In genomic region chr11:95978487-95978886, GRCm38 (mm10) we compare ENCODE assay signal across 29 mouse cellular contexts. TPM values are rescaled to one million over a fixed set of nuclear protein-coding genes. Genes with fewer than 3 reads are reported as not detected.
DNase-seq lines count a peak whose midpoint lies in the region; ATAC-seq and TF ChIP-seq lines count a peak whose summit lies in the region.
"Had no signal": no experiment of that assay in that cellular context is flagged by ENCODE, and none has a peak within 500 bp of the region (broad histone marks: within the 10 kb centered on the region; RNA-seq: fewer than 3 reads in every experiment).

No protein-coding gene starts in this region.

- no peak overlapping the region for H3K4me3 ChIP-seq in hindbrain, postnatal 0 days (ENCODE audit: low read length)
- H3K4me3 ChIP-seq in hindbrain, embryonic 10.5 days, result no peak overlapping the region
- H3K4me3 ChIP-seq in liver, embryonic 14.5 days (ENCODE audit: insufficient read depth in 1 of 2, low read depth in 2 of 2, low read length in 2 of 2), result no peak overlapping the region
- no peak overlapping the region for H3K4me3 ChIP-seq in liver, embryonic 12.5 days
- no peak overlapping the region for H3K4me3 ChIP-seq in CH12.LX (replicated peaks in 1 of 3; ENCODE audit: low read depth in 2 of 3, low read length in 2 of 3, poor library complexity in 1 of 3)
- H3K4me3 ChIP-seq: embryonic facial prominence, embryonic 12.5 days; gastrocnemius, adult 2 months; hindbrain, embryonic 12.5 days; limb, embryonic 10.5 days had no signal

- dilution Hi-C loops in CH12.LX (cut with MboI; ENCODE audit: extremely low pct_ligation_motif_present, extremely low pct_unique_long_range_greater_than_20kb, low sequenced_read_pairs), result no loop called here

- WGBS in hindbrain, postnatal 0 days, result 91% methylated on average over 3 of the region's 3 CpGs
- WGBS in hindbrain, embryonic 10.5 days, result 94% methylated on average over 3 of the region's 3 CpGs
- 78% methylated on average over 3 of the region's 3 CpGs for WGBS in liver, embryonic 14.5 days (ENCODE audit: insufficient replicate concordance)
- 81% methylated on average over 3 of the region's 3 CpGs for WGBS in liver, embryonic 12.5 days (ENCODE audit: insufficient replicate concordance)

- H3K9me3 ChIP-seq in hindbrain, postnatal 0 days (ENCODE audit: low read length), result no peaks in the 10 kb centered on the region
- H3K9me3 ChIP-seq in hindbrain, embryonic 10.5 days, result no peaks in the 10 kb centered on the region
- H3K9me3 ChIP-seq in liver, embryonic 14.5 days (ENCODE audit: control insufficient read depth, low read length), result no peaks in the 10 kb centered on the region
- H3K9me3 ChIP-seq in liver, embryonic 12.5 days (replicated peaks), result no peaks in the 10 kb centered on the region
- peaks cover 2% of the 10 kb centered on the region for H3K9me3 ChIP-seq in CH12.LX (replicated peaks; ENCODE audit: low read length)
- H3K9me3 ChIP-seq: embryonic facial prominence, embryonic 12.5 days; hindbrain, embryonic 12.5 days; limb, embryonic 10.5 days had no signal

- peak; percentile 40 for TF ChIP-seq RAD21 in CH12.LX (IDR thresholded peaks at IDR 0.05; ENCODE audit: low read depth, low read length)

- TF ChIP-seq POLR2A in CH12.LX (IDR thresholded peaks at IDR 0.05; ENCODE audit: low read depth, low read length), result no peak

- DNase-seq in hindbrain, postnatal 0 days (ENCODE audit: low spot score), result no peak
- DNase-seq in hindbrain, embryonic 10.5 days (ENCODE audit: low spot score), result no peak
- DNase-seq in liver, embryonic 14.5 days (ENCODE audit: low read depth in 3 of 3, low spot score in 3 of 3), result no peak
- no peak for DNase-seq in CH12.LX (ENCODE audit: extremely low read depth)
- DNase-seq in adipocyte (ENCODE audit: low spot score), result peak; percentile 16
- no peak for DNase-seq in frontal cortex, postnatal 36 days (ENCODE audit: low spot score in 2 of 2)
- DNase-seq: B cell, adult 2 months; cerebellum, adult 11-12 months; cerebellum, postnatal 10 days; gastrocnemius, adult 2 months; heart, postnatal 14 days; kidney, adult 8-10 months; kidney, postnatal 25 days; liver; thymus, postnatal 25 days had no signal

- no peak for ATAC-seq in hindbrain, postnatal 0 days
- no peak for ATAC-seq in liver, embryonic 14.5 days (ENCODE audit: insufficient read depth)
- no peak for ATAC-seq in liver, embryonic 12.5 days
- ATAC-seq: midbrain, embryonic 16.5 days had no signal

- no peaks in the 10 kb centered on the region for H3K79me2 ChIP-seq in CH12.LX (replicated peaks; ENCODE audit: control insufficient read depth, extremely low read depth, insufficient read depth, poor library complexity, severe bottlenecking)

- H3K27me3 ChIP-seq in hindbrain, postnatal 0 days (ENCODE audit: insufficient read depth, low read length), result no peaks in the 10 kb centered on the region
- no peaks in the 10 kb centered on the region for H3K27me3 ChIP-seq in hindbrain, embryonic 10.5 days (ENCODE audit: insufficient read depth, poor library complexity, severe bottlenecking)
- no peaks in the 10 kb centered on the region for H3K27me3 ChIP-seq in liver, embryonic 14.5 days (ENCODE audit: control insufficient read depth, insufficient read depth, low read length)
- no peaks in the 10 kb centered on the region for H3K27me3 ChIP-seq in liver, embryonic 12.5 days (replicated peaks)
- peaks cover 35% of the 10 kb centered on the region for H3K27me3 ChIP-seq in CH12.LX (replicated peaks)
- H3K27me3 ChIP-seq: embryonic facial prominence, embryonic 12.5 days; hindbrain, embryonic 12.5 days had no signal

- no peak overlapping the region for H3K4me2 ChIP-seq in hindbrain, postnatal 0 days (ENCODE audit: low read depth, low read length)
- no peak overlapping the region for H3K4me2 ChIP-seq in liver, embryonic 14.5 days (ENCODE audit: low read depth)
- H3K4me2 ChIP-seq in liver, embryonic 12.5 days, result no peak overlapping the region
- no peak overlapping the region for H3K4me2 ChIP-seq in CH12.LX (ENCODE audit: insufficient read depth, low read depth, poor library complexity, severe bottlenecking)
- H3K4me2 ChIP-seq: embryonic facial prominence, embryonic 12.5 days; heart, embryonic 11.5 days; hindbrain, embryonic 12.5 days had no signal

- no peak overlapping the region for H3K9ac ChIP-seq in hindbrain, postnatal 0 days (replicated peaks; ENCODE audit: low read length)
- no peak overlapping the region for H3K9ac ChIP-seq in liver, embryonic 14.5 days (replicated peaks)
- no peak overlapping the region for H3K9ac ChIP-seq in liver, embryonic 12.5 days
- H3K9ac ChIP-seq in CH12.LX (ENCODE audit: insufficient read depth, low read depth), result no peak overlapping the region
- H3K9ac ChIP-seq: embryonic facial prominence, embryonic 12.5 days; hindbrain, embryonic 12.5 days had no signal

- no peaks in the 10 kb centered on the region for H3K4me1 ChIP-seq in hindbrain, postnatal 0 days (ENCODE audit: insufficient read depth, low read length)
- peaks cover 33% of the 10 kb centered on the region for H3K4me1 ChIP-seq in hindbrain, embryonic 10.5 days (replicated peaks)
- H3K4me1 ChIP-seq in liver, embryonic 14.5 days (replicated peaks; ENCODE audit: control insufficient read depth in 2 of 2, insufficient read depth in 2 of 2, low read length in 1 of 2), result peaks cover 16 to 19% of the 10 kb centered on the region in 2 experiments
- H3K4me1 ChIP-seq in liver, embryonic 12.5 days, result peaks cover 26% of the 10 kb centered on the region
- no peaks in the 10 kb centered on the region for H3K4me1 ChIP-seq in CH12.LX (ENCODE audit: control insufficient read depth in 1 of 2, insufficient read depth in 2 of 2)

- no peaks in the 10 kb centered on the region for H3K36me3 ChIP-seq in hindbrain, postnatal 0 days (ENCODE audit: insufficient read depth, low read length)
- peaks cover 99% of the 10 kb centered on the region for H3K36me3 ChIP-seq in hindbrain, embryonic 10.5 days
- H3K36me3 ChIP-seq in liver, embryonic 14.5 days (replicated peaks; ENCODE audit: control insufficient read depth, insufficient read depth, low read depth), result peaks cover 9% of the 10 kb centered on the region
- H3K36me3 ChIP-seq in liver, embryonic 12.5 days, result peaks cover 74% of the 10 kb centered on the region
- no peaks in the 10 kb centered on the region for H3K36me3 ChIP-seq in CH12.LX (replicated peaks in 1 of 2; ENCODE audit: control insufficient read depth in 1 of 2, insufficient read depth in 1 of 2, low read length in 1 of 2)

- in situ Hi-C loops in CH12.LX (cut with MboI; ENCODE audit: low pct_ligation_motif_present, low pct_unique_long_range_greater_than_20kb, low sequenced_read_pairs), result no loop called here

- H3K27ac ChIP-seq in hindbrain, postnatal 0 days, result no peak overlapping the region
- H3K27ac ChIP-seq in hindbrain, embryonic 10.5 days, result no peak overlapping the region
- no peak overlapping the region for H3K27ac ChIP-seq in liver, embryonic 14.5 days
- no peak overlapping the region for H3K27ac ChIP-seq in liver, embryonic 12.5 days
- no peak overlapping the region for H3K27ac ChIP-seq in CH12.LX (ENCODE audit: insufficient read depth, low read depth)
- H3K27ac ChIP-seq: embryonic facial prominence, embryonic 12.5 days; gastrocnemius, adult 2 months; hindbrain, embryonic 12.5 days; limb, embryonic 10.5 days; macrophage had no signal

- TF ChIP-seq EP300 in liver, embryonic 14.5 days (IDR thresholded peaks at IDR 0.05; ENCODE audit: low read depth), result no peak
- no peak for TF ChIP-seq EP300 in CH12.LX (IDR thresholded peaks at IDR 0.05; ENCODE audit: low read length)

- TF ChIP-seq CTCF in hindbrain, postnatal 0 days (IDR thresholded peaks at IDR 0.05; ENCODE audit: low read depth), result peak; percentile 23; the same call in 1 of the 2 replicates
- TF ChIP-seq CTCF in liver, embryonic 14.5 days (IDR thresholded peaks at IDR 0.05; ENCODE audit: low read depth), result peak; percentile 23; the same call in 1 of the 2 replicates
- peak in 1 of 2 experiments; percentile 64; a peak in 3 of 4 replicates for TF ChIP-seq CTCF in CH12.LX (conservative IDR thresholded peaks at IDR 0.05 in 1 of 2, IDR thresholded peaks at IDR 0.05 in 1 of 2; ENCODE audit: low read depth in 2 of 2, low read length in 2 of 2)

TF ChIP-seq in CH12.LX, 34 proteins besides CTCF, POLR2A, EP300 and RAD21 (continues in another document):
- TF ChIP-seq USF1 (IDR thresholded peaks at IDR 0.05; ENCODE audit: low read depth, low read length), result no peak

RNA-seq across cellular contexts. Expression of gene Igf2bp1, which starts 27.3 kb away (rescaled TPM):
- 4.1 and 5.3 TPM in 2 replicates for total RNA-seq in hindbrain, postnatal 0 days (2014; rRNA removed)
- polyA plus RNA-seq in hindbrain, postnatal 0 days (2015; fragmentation: Nextera tagmentation; extraction: Ambion mirVana), result 2.8 and 3.5 TPM in 2 replicates
- polyA plus RNA-seq in hindbrain, embryonic 10.5 days (2016; fragmentation: Nextera tagmentation; extraction: Ambion mirVana), result 167 and 186 TPM in 2 replicates
- 3.0 and 4.1 TPM in 2 replicates for polyA plus RNA-seq in liver, embryonic 14.5 days (2012; rRNA removed)
- polyA plus RNA-seq in liver, embryonic 14.5 days (2014; fragmentation: Nextera tagmentation; extraction: Ambion mirVana), result 7.1 and 7.6 TPM in 2 replicates
- polyA plus RNA-seq in liver, embryonic 12.5 days (2016; fragmentation: Nextera tagmentation; extraction: Ambion mirVana), result 33.8 and 38.3 TPM in 2 replicates
- total RNA-seq in CH12.LX (2012; rRNA removed), result under 0.01 TPM in 1 of 2 replicates, not detected in the other
- not detected in 2 replicates for total RNA-seq in CH12.LX (2014; rRNA removed)
- polyA plus RNA-seq in CH12.LX (2012; ENCODE audit: insufficient read length, low read depth), result not detected in 2 replicates
- total RNA-seq: gastrocnemius, adult 2 months had no signal
- polyA plus RNA-seq: macrophage; spleen, adult 2 months had no signal

RNA-seq across cellular contexts. Expression of gene Gip, which starts 45.9 kb away (rescaled TPM):
- not detected in 2 replicates for total RNA-seq in hindbrain, postnatal 0 days (2014; rRNA removed)
- polyA plus RNA-seq in hindbrain, postnatal 0 days (2015; fragmentation: Nextera tagmentation; extraction: Ambion mirVana), result not detected in 2 replicates
- polyA plus RNA-seq in hindbrain, embryonic 10.5 days (2016; fragmentation: Nextera tagmentation; extraction: Ambion mirVana), result not detected in 2 replicates
- polyA plus RNA-seq in liver, embryonic 14.5 days (2012; rRNA removed), result 0.09 TPM in 1 of 2 replicates, not detected in the other
- not detected in 2 replicates for polyA plus RNA-seq in liver, embryonic 14.5 days (2014; fragmentation: Nextera tagmentation; extraction: Ambion mirVana)
- polyA plus RNA-seq in liver, embryonic 12.5 days (2016; fragmentation: Nextera tagmentation; extraction: Ambion mirVana), result not detected in 2 replicates
- total RNA-seq in CH12.LX (2012; rRNA removed) (not detected in 2 replicates), CH12.LX (2014; rRNA removed) (not detected in 2 replicates)
- not detected in 2 replicates for polyA plus RNA-seq in CH12.LX (2012; ENCODE audit: insufficient read length, low read depth)
- total RNA-seq: adrenal gland, postnatal 4 days; gastrocnemius, adult 2 months; gastrocnemius, postnatal 4 days; heart, postnatal 14 days; left cerebral cortex, adult 18-20 months had no signal
- polyA plus RNA-seq: embryonic facial prominence, embryonic 12.5 days; forebrain, embryonic 11.5 days; heart, embryonic 11.5 days; hindbrain, embryonic 12.5 days; limb, embryonic 10.5 days; lung, embryonic 16.5 days; macrophage; midbrain, embryonic 16.5 days; neural tube, embryonic 14.5 days; spleen, adult 2 months had no signal

RNA-seq across cellular contexts. Expression of gene Snf8, which starts 56.2 kb away (rescaled TPM):
- 18.6 and 21.4 TPM in 2 replicates for total RNA-seq in hindbrain, postnatal 0 days (2014; rRNA removed)
- 114 and 115 TPM in 2 replicates for polyA plus RNA-seq in hindbrain, postnatal 0 days (2015; fragmentation: Nextera tagmentation; extraction: Ambion mirVana)
- polyA plus RNA-seq in hindbrain, embryonic 10.5 days (2016; fragmentation: Nextera tagmentation; extraction: Ambion mirVana), result 118 and 126 TPM in 2 replicates
- 18.5 and 28.2 TPM in 2 replicates for polyA plus RNA-seq in liver, embryonic 14.5 days (2012; rRNA removed)
- polyA plus RNA-seq in liver, embryonic 14.5 days (2014; fragmentation: Nextera tagmentation; extraction: Ambion mirVana), result 28.9 and 30.0 TPM in 2 replicates
- polyA plus RNA-seq in liver, embryonic 12.5 days (2016; fragmentation: Nextera tagmentation; extraction: Ambion mirVana), result 100 and 108 TPM in 2 replicates
- total RNA-seq in CH12.LX (2012; rRNA removed) (113 and 133 TPM in 2 replicates), CH12.LX (2014; rRNA removed) (66.9 and 70.8 TPM in 2 replicates)
- polyA plus RNA-seq in CH12.LX (2012; ENCODE audit: insufficient read length, low read depth), result 199 and 208 TPM in 2 replicates
